Mouse (Mus musculus): Measurements from ENCODE around the gene Tbc1d19. TPM values are rescaled to one million over a fixed set of nuclear protein-coding genes. Genes with fewer than 3 reads are reported as not detected.

Tbc1d19 gene
- 1.5 TPM in 1 of 2 replicates, not detected in the other for polyA plus RNA-seq (2012; ENCODE audit: insufficient read depth, low replicate concordance)

DNA sequence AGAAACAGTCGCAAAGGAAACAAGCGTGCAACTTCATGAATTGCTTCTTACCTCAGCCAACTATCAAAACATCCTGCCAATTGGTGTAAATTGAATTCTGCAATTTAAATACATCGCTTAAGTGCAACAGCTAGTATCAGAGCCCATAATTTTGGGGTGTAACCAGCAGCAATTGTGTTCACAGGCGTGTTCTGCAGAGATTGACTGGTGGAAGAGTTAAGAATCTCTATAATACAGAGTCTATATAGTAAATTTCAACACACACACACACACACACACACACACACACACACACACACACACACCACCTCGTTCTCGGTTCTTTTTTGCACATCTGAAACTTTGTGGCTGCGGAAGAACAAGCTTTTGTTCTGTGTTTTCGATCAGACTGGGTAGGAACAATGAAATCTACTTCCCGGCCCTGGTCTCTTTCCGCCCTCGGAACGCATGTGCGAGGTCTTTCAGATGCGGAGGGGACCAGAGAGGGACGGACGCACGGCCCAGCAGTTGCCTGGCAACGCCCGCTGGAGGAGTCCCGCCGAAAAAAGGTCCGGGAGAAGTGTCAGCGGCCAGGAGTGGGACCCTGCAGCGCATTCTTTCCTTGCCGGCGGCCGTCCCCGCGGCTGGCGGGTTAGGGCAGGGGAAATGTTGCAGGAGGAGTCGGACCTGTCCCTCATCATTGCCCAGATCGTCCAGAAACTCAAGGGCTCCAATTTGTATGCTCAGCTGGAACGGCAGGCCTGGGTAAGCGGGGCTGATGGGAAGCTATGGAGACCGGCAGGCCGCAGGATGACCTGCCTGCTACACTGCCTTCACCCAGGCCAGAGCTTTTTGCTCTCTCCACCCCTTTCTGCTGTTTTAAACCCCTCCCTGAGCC, at the start of gene Tbc1d19:
Tbc1d19 (plus strand) TSS at position 492 of the 877 bp plus-strand sequence.
- H3K36me3 ChIP-seq (replicated peaks; ENCODE audit: low read length): peaks cover 5% of the 10 kb centered on the region
- H3K4me3 ChIP-seq (replicated peaks): peak within 1 kb of the TSS; percentile 93
- H3K4me1 ChIP-seq: peaks cover 23% of the 10 kb centered on the region
- 0 out of 2 replicates have a peak, but pooled peaks cover 5% of the 10 kb centered on the region for H3K9me3 ChIP-seq
- TF ChIP-seq GATA1 (IDR thresholded peaks at IDR 0.05; ENCODE audit: borderline replicate concordance, low read length): no peak
- no peak for TF ChIP-seq FLI1 (IDR thresholded peaks at IDR 0.05; ENCODE audit: low read length)
- H3K27me3 ChIP-seq (replicated peaks): no peaks in the 10 kb centered on the region

DNA sequence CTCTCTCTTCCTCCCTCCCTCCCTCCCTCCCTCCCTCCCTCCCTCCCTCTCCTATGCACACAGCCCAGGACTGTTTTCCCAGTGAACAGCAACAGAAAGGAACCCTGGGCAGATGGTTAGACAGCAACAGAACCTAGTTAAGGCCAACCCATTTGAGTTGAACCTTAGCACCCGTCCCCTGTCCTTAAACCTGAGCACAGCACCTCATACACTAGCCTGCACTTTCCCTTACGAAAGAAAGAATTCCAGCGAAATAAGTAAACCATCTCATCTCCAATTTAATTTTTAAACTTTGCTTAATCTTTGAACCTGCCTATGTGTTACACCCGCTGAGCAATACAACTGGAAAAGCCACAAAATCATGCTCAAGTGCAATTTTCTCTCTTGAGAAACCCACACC, 49.5 kb upstream of the Tbc1d19 start:
- Histone ChIP-seq H3K36me3 (replicated peaks; ENCODE audit: low read length) (no peaks in the 10 kb centered on the region), H3K4me1 (no peaks in the 10 kb centered on the region), H3K27me3 (replicated peaks) (peaks cover 3% of the 10 kb centered on the region), H3K9me3 (no peaks in the 10 kb centered on the region), H3K4me3 (replicated peaks) (no peak overlapping the region)
- no peak for TF ChIP-seq FLI1 (IDR thresholded peaks at IDR 0.05; ENCODE audit: low read length)

DNA sequence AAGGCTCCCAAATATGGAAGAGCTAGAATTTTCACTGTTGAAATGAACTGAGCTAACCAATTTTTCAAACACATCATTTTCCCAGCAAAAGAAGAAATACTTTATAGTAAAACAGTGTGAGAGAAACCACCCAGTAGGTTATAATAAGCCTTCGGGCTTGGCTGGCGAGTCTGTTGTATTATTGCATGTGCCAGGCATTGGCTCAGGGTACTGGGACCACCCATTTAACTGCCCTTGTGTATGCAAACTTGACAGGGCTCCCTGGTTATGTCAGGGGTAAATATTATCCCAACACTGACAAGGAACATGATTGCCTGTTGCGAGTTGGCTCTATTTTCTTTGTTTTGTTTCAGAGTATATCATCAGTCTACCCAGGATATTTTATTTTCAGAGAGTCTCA, 48.5 kb upstream of the Tbc1d19 start:
- TF ChIP-seq FLI1 (IDR thresholded peaks at IDR 0.05; ENCODE audit: low read length): no peak
- no peaks in the 10 kb centered on the region for H3K4me1 ChIP-seq
- H3K9me3 ChIP-seq: no peaks in the 10 kb centered on the region
- H3K36me3 ChIP-seq (replicated peaks; ENCODE audit: low read length): no peaks in the 10 kb centered on the region
- no peak overlapping the region for H3K4me3 ChIP-seq (replicated peaks)
- H3K27me3 ChIP-seq (replicated peaks): peaks cover 1% of the 10 kb centered on the region

DNA sequence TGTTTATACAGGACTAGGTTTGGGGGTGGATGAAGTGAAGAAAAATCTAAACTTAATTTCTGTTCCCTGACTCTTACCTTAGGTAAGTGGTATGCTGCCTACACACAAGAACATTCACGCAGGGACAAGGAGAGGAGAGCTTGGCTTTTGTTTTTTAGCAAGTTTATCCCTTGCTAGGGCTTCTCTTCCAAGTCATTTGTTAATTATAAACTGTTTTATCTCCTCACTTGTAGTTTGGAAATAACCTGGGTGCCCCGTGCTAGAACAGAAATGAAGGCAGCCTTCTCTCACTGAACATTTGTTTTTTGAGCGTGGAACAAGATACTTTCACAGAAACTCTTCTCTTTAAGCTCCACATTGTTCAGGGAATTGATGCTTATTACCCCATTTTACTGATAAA, 48.1 kb upstream of the Tbc1d19 start:
- H3K9me3 ChIP-seq: no peaks in the 10 kb centered on the region
- H3K4me3 ChIP-seq (replicated peaks): no peak overlapping the region
- TF ChIP-seq FLI1 (IDR thresholded peaks at IDR 0.05; ENCODE audit: low read length) (no peak), GATA1 (IDR thresholded peaks at IDR 0.05; ENCODE audit: borderline replicate concordance, low read length) (no peak)
- no peaks in the 10 kb centered on the region for H3K36me3 ChIP-seq (replicated peaks; ENCODE audit: low read length)
- H3K27me3 ChIP-seq (replicated peaks): no peaks in the 10 kb centered on the region
- H3K4me1 ChIP-seq: no peaks in the 10 kb centered on the region

DNA sequence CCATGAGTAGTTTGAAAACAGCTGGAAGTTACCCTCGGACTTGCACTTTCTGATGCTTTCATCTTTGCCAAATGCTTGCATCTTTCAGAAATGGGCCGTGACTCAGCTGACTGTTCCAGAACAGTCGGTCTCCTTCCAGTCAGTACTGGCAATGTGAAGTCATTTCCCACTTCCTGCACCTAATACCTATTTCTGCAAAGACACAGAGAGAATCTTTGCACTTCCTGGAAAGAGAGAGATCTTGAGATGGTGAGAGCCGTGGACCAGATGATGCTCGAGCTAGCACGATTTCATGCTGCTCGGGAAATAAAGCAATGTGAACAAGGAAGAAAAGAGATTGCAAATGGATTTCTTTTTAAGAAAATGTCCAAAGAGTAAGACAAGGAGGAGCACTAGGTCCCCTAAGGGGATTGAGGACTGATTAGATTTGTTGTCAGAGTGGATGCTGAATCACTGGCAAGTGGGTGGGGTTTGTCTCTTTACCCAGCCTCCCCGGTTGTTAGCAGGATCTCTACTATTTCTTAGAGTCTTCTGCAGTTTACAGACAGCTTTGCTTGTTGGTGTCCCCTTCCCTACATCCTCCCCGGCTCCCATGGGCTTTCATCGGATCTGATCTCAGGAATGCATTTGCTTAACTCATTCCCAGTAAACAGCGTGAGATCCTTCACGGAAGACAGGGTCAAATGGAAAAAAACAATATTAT, 24.4 kb upstream of the Tbc1d19 start:
- no peaks in the 10 kb centered on the region for H3K9me3 ChIP-seq
- H3K4me3 ChIP-seq (replicated peaks): no peak overlapping the region
- no peaks in the 10 kb centered on the region for H3K27me3 ChIP-seq (replicated peaks)
- H3K36me3 ChIP-seq (replicated peaks; ENCODE audit: low read length): no peaks in the 10 kb centered on the region
- no peak for TF ChIP-seq GATA1 (IDR thresholded peaks at IDR 0.05; ENCODE audit: borderline replicate concordance, low read length)
- no peak for TF ChIP-seq FLI1 (IDR thresholded peaks at IDR 0.05; ENCODE audit: low read length)
- H3K4me1 ChIP-seq: no peaks in the 10 kb centered on the region; the same call in 1 of the 2 replicates

DNA sequence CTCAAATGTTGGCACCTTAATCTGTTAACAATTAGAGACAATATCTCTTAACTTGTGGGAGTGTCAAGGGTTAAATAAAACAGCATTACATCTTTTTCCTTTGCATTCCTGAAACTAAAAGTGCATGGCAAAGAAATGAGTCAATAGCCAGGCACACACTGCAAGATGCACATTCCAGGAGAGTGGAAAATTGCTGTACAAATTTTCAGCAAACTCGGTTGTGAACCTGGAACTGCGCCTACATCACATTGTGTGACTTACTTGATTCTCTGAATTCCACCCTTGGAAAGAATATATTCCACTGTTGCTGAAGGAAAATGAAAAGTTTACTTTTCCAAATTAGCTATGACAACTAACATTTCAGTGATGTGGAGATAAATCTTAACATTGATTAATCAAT, 8.0 kb upstream of the Tbc1d19 start:
- Histone ChIP-seq H3K4me1 (no peaks in the 10 kb centered on the region), H3K4me3 (replicated peaks) (no peak overlapping the region), H3K27me3 (replicated peaks) (no peaks in the 10 kb centered on the region), H3K36me3 (replicated peaks; ENCODE audit: low read length) (no peaks in the 10 kb centered on the region), H3K9me3 (no peaks in the 10 kb centered on the region)
- TF ChIP-seq FLI1 (IDR thresholded peaks at IDR 0.05; ENCODE audit: low read length): no peak
- no peak for TF ChIP-seq GATA1 (IDR thresholded peaks at IDR 0.05; ENCODE audit: borderline replicate concordance, low read length)

DNA sequence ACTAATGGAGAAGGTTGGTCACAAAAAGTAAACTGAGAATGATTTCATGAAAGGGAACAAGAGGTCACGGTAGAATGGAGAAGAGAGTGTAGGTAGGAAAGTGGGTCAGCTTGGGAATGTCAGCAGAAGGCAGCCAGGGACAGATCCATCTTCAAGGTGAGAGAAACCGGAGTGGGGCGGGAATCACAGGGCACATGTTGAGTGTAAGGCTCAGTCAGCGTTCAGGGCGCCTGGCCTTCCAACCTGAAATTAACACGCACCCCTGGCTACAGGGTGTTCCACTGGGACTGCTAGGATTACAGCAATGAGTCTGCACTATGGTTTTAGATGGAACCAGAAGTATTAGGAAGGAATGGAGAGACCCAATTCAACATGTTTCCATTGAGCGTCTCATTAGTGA, 10.3 kb downstream of the Tbc1d19 start:
- no peaks in the 10 kb centered on the region for H3K27me3 ChIP-seq (replicated peaks)
- no peak overlapping the region for H3K4me3 ChIP-seq (replicated peaks)
- H3K4me1 ChIP-seq: no peaks in the 10 kb centered on the region
- no peaks in the 10 kb centered on the region for H3K9me3 ChIP-seq
- TF ChIP-seq FLI1 (IDR thresholded peaks at IDR 0.05; ENCODE audit: low read length) (no peak), GATA1 (IDR thresholded peaks at IDR 0.05; ENCODE audit: borderline replicate concordance, low read length) (no peak)
- H3K36me3 ChIP-seq (replicated peaks; ENCODE audit: low read length): no peaks in the 10 kb centered on the region

DNA sequence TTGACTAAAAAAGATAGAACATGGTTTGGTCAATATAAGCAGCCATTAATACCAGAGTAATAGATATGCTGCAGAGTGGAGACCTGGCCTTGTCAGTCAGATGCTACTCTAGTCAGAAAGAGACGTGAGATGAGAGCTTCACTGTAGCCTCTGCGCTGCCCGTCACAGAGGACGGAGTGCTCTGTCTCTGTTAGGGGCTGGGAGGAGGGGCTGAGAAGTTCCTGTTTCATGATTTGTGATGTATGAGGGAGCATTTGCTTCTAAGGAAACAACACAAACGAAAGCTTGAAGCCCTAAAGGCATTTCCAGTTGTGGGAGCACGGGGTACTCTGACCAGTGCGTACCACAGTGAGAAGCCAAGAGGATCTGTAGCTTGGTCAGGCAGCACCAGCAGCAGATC, 16.5 kb downstream of the Tbc1d19 start:
- TF ChIP-seq FLI1 (IDR thresholded peaks at IDR 0.05; ENCODE audit: low read length) (no peak), GATA1 (IDR thresholded peaks at IDR 0.05; ENCODE audit: borderline replicate concordance, low read length) (no peak)
- Histone ChIP-seq H3K9me3 (no peaks in the 10 kb centered on the region), H3K27me3 (replicated peaks) (no peaks in the 10 kb centered on the region), H3K4me1 (0 out of 2 replicates have a peak, but pooled peaks cover 2% of the 10 kb centered on the region), H3K4me3 (replicated peaks) (no peak overlapping the region), H3K36me3 (replicated peaks; ENCODE audit: low read length) (peaks cover 4% of the 10 kb centered on the region)

DNA sequence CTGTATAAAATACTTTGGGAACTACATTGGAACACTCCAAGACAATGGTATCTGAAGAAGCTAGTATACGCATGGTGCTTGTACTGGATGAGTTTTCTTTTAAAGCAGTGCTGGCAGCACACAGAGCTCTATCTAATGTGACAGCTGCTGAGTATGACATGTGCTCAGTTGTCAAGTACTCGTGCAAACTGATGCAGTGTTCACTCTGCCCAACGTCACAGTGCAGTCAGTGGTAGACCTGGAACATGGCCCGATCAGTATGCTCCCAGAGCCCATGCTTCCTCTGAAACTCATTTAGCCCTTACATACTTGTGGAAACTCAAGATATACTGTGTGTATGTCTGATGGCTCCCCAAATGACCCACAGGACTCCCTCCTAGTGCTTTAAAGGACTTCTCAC, 25.1 kb downstream of the Tbc1d19 start:
- Histone ChIP-seq H3K27me3 (replicated peaks) (no peaks in the 10 kb centered on the region), H3K4me1 (no peaks in the 10 kb centered on the region), H3K9me3 (no peaks in the 10 kb centered on the region), H3K4me3 (replicated peaks) (no peak overlapping the region), H3K36me3 (replicated peaks; ENCODE audit: low read length) (peaks cover 6% of the 10 kb centered on the region)
- TF ChIP-seq FLI1 (IDR thresholded peaks at IDR 0.05; ENCODE audit: low read length): no peak
- no peak for TF ChIP-seq GATA1 (IDR thresholded peaks at IDR 0.05; ENCODE audit: borderline replicate concordance, low read length)

DNA sequence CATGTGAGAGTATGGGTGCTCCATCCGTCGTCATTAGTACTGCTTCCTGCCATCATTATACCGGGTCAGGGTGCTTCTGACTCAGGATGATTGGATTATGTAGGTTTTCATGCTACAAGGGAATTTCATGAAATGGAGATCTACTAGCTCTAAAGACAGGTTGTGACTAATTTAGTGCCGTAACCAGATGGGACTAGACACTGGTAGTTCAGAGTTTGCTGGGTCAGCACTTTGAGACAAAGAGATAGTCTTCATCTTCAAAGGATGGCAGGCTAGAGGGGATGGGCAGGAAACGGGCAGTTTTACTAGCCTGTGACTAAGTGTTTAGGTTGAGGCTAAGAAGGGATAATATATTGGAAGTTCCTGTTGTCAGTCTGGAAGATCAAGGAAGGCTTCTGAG, 31.9 kb downstream of the Tbc1d19 start:
- no peaks in the 10 kb centered on the region for H3K27me3 ChIP-seq (replicated peaks)
- no peak for TF ChIP-seq GATA1 (IDR thresholded peaks at IDR 0.05; ENCODE audit: borderline replicate concordance, low read length)
- no peak for TF ChIP-seq FLI1 (IDR thresholded peaks at IDR 0.05; ENCODE audit: low read length)

More for the DNA sequence above, 31.9 kb downstream of the Tbc1d19 start:
- Histone ChIP-seq H3K36me3 (replicated peaks; ENCODE audit: low read length) (peaks cover 3% of the 10 kb centered on the region), H3K9me3 (no peaks in the 10 kb centered on the region), H3K4me3 (replicated peaks) (no peak overlapping the region), H3K4me1 (peaks cover 9% of the 10 kb centered on the region)
